Mouse (Mus musculus) liver, embryonic 12.5 days (tissue): ENCODE results near the gene Car11. TPM values are rescaled to one million over a fixed set of nuclear protein-coding genes. Genes with fewer than 3 reads are reported as not detected.
A peak's percentile ranks its signal among the peaks of the same experiment; 100 is the strongest.

ENCODE experiments used
- ATAC-seq: fragments of 200-750 bp; cut with Nextera tagmentation; 2 replicates; pipeline ENCODE4 v1.8.0; 2017; ENCODE audit warnings: moderate number of reproducible peaks, mild to moderate bottlenecking, moderate library complexity
- H3K27ac ChIP-seq: fragments of 300-500 bp; sonication (generic); 2 replicates; pipeline ENCODE4 v1.5.1; 2016; ENCODE audit warnings: mild to moderate bottlenecking
- H3K27me3 ChIP-seq: fragments of 300-500 bp; sonication (generic); replicated peaks from 2 replicates; pipeline ENCODE4 v1.6.1; 2016; ENCODE audit warnings: mild to moderate bottlenecking, moderate library complexity
- H3K36me3 ChIP-seq: fragments of 300-500 bp; sonication (generic); 2 replicates; pipeline ENCODE4 v1.6.1; 2016; ENCODE audit warnings: mild to moderate bottlenecking, moderate library complexity
- H3K4me1 ChIP-seq: fragments of 300-500 bp; sonication (generic); 2 replicates; pipeline ENCODE4 v1.6.1; 2016
- H3K4me2 ChIP-seq: fragments of 300-500 bp; sonication (generic); 2 replicates; pipeline ENCODE4 v1.6.1; 2016; ENCODE audit warnings: mild to moderate bottlenecking, moderate library complexity
- H3K4me3 ChIP-seq: fragments of 300-500 bp; sonication (generic); 2 replicates; pipeline ENCODE4 v1.5.1; 2016; ENCODE audit warnings: mild to moderate bottlenecking, moderate library complexity
- H3K9ac ChIP-seq: fragments of 300-500 bp; sonication (generic); 2 replicates; pipeline ENCODE4 v1.6.1; 2016; ENCODE audit warnings: mild to moderate bottlenecking, moderate library complexity
- H3K9me3 ChIP-seq: fragments of 300-500 bp; sonication (generic); replicated peaks from 2 replicates; pipeline ENCODE4 v1.6.1; 2016; ENCODE audit warnings: mild to moderate bottlenecking, moderate library complexity
- WGBS: fragments of 180-500 bp; shearing (Covaris S2); methylation state at CpG from one replicate; pipeline ENCODE4 v1.1.7; 2016; ENCODE audit not compliant: insufficient replicate concordance; 5-methylcytosine and 5-hydroxymethylcytosine counted together
- polyA plus RNA-seq: library from polyadenylated mRNA; unstranded; fragments of >200 nt; fragmentation: Nextera tagmentation; extraction: Ambion mirVana; gene quantifications from 2 replicates; pipeline ENCODE4 v1.2.1, GENCODE M21; 2016

The Car11 gene
- polyA plus RNA-seq, 1 experiment from 2014 or later: 0.93 TPM

DNA sequence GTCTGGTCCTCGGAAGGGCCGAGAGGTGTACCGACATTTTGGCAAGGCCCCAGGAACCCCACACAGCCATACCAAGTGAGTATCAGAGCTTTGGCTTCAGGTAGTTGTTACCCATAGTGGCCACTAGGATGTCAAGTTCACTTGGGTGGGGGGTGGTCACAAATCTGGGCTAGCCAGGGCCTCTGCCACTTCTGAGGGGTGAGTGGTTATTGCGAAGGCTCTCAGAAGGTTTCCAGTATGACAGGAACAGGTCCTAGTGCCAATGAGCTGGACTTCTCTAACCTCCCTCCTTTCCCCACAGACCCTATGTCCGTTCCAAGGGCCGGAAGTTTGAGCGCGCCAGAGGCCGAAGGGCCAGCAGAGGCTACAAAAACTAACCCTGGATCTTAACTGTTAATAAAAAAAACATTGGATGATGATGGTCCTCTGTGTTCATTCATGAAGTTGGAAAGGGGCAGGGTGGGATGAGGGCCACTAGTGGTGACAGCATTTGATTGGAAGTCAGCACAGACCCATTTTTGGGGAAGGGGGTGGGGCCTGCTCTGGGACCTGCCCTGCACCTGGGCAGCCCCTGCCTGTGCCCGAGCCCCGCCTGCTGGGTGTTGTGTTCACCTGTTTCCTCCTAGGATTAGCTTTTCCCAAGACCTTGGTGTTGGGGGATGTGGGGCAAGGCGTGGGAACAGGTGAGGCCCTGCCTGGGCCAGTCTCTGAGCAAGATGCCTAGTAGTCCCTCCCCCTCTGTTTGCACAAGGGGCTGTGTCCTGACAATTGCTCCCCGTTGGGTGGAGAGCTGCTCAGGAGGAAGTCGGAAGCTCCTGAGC is 21.0 kb downstream of the Car11 start, which contains the start of gene Fam83e:
TSS of gene Fam83e (plus strand) at position 800 of the 821 bp plus-strand sequence.
- H3K9me3 ChIP-seq: no peaks in the 10 kb centered on the region
- H3K4me3 ChIP-seq: peak within 1 kb of the TSS; percentile 80
- peak within 1 kb of the TSS; percentile 39; the same call in 1 of the 2 replicates for H3K27ac ChIP-seq
- no peak within 1 kb of the TSS for H3K9ac ChIP-seq
- no peaks in the 10 kb centered on the region for H3K27me3 ChIP-seq
- WGBS: 78% methylated on average over 14 of the region's 14 CpGs
- ATAC-seq: no peak
- peak within 1 kb of the TSS; percentile 86 for H3K4me2 ChIP-seq
- H3K4me1 ChIP-seq: peaks cover 45% of the 10 kb centered on the region
- peaks cover 69% of the 10 kb centered on the region for H3K36me3 ChIP-seq

- H3K9me3 ChIP-seq: no peaks in the 10 kb centered on the region
- H3K36me3 ChIP-seq: peaks cover 75% of the 10 kb centered on the region
- H3K27ac ChIP-seq: 0 out of 2 replicates have a peak overlapping the region, but pooled peaks have one; percentile 18
- H3K4me2 ChIP-seq: no peak overlapping the region
- WGBS: 68% methylated on average over 7 of the region's 7 CpGs
- no peak for ATAC-seq
- H3K4me1 ChIP-seq: peaks cover 39% of the 10 kb centered on the region
- H3K4me3 ChIP-seq: no peak overlapping the region
- H3K27me3 ChIP-seq: no peaks in the 10 kb centered on the region
- H3K9ac ChIP-seq: no peak overlapping the region
Measured at GRCm38 (mm10) chr7:45721234-45721571, 21.6 kb downstream of the Car11 start.

GRCm38 (mm10) chr7:45721642-45722347 is 22.2 kb downstream of the Car11 start:
- H3K4me2 ChIP-seq: no peak overlapping the region
- no peak overlapping the region for H3K4me3 ChIP-seq
- no peak for ATAC-seq
- H3K36me3 ChIP-seq: peaks cover 81% of the 10 kb centered on the region
- WGBS: 61% methylated on average over 13 of the region's 13 CpGs
- H3K9me3 ChIP-seq: no peaks in the 10 kb centered on the region
- H3K27ac ChIP-seq: peak overlapping the region; percentile 39
- peaks cover 33% of the 10 kb centered on the region for H3K4me1 ChIP-seq
- H3K27me3 ChIP-seq: no peaks in the 10 kb centered on the region
- no peak overlapping the region for H3K9ac ChIP-seq

DNA sequence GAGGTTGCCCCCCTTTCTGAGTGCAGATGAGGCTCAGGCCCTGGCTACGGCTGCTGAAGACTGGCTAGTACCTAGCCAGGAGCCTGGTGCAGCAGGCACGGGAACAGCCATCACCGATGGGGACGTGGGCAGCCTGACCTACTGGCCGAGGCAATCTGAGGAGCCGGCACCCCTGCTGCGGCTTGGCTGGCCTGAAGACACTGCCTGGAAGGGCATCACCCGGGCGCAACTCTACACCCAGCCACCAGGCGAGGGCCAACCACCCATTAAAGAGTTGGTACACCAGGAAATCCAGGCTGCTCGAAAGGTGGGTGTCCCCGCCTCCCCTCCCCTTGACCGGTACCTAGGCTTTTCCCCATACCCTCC is 22.7 kb downstream of the Car11 start:
- no peak for ATAC-seq
- Histone ChIP-seq H3K4me3 (no peak overlapping the region), H3K9ac (no peak overlapping the region), H3K4me1 (peaks cover 28% of the 10 kb centered on the region), H3K27ac (peak overlapping the region; percentile 39), H3K4me2 (no peak overlapping the region), H3K27me3 (no peaks in the 10 kb centered on the region), H3K9me3 (no peaks in the 10 kb centered on the region), H3K36me3 (peaks cover 86% of the 10 kb centered on the region)
- 83% methylated on average over 13 of the region's 13 CpGs for WGBS

DNA sequence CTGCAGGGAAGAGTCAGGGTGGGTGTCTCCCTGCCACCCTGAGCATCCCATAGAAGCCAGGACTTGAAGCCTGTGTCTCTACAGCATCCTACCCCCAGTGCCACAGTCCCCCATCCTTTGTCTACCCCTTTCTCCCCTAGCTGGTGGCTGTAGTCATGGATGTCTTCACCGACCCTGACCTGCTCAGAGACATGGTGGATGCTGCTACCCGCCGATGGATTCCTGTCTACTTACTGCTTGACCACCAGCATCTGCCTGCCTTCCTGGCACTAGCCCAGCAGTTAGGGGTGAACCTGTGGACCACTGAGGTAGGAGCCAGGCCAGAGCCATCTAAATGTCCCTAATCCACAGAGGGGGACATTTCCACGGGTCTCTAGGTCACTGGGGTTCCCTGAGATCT is 23.7 kb downstream of the Car11 start:
- peaks cover 28% of the 10 kb centered on the region for H3K4me1 ChIP-seq
- H3K36me3 ChIP-seq: peaks cover 94% of the 10 kb centered on the region
- no peaks in the 10 kb centered on the region for H3K27me3 ChIP-seq
- H3K4me2 ChIP-seq: no peak overlapping the region
- no peak overlapping the region for H3K27ac ChIP-seq
- H3K4me3 ChIP-seq: no peak overlapping the region
- H3K9ac ChIP-seq: no peak overlapping the region
- 80% methylated on average over 4 of the region's 4 CpGs for WGBS
- no peak for ATAC-seq
- H3K9me3 ChIP-seq: no peaks in the 10 kb centered on the region

- H3K9me3 ChIP-seq: no peaks in the 10 kb centered on the region
- H3K27me3 ChIP-seq: no peaks in the 10 kb centered on the region
- no peak overlapping the region for H3K4me3 ChIP-seq
- H3K4me1 ChIP-seq: peaks cover 27% of the 10 kb centered on the region
- peaks cover 98% of the 10 kb centered on the region for H3K36me3 ChIP-seq
- H3K4me2 ChIP-seq: no peak overlapping the region
- WGBS: 90% methylated on average over 14 of the region's 14 CpGs
- ATAC-seq: no peak
- no peak overlapping the region for H3K27ac ChIP-seq
- no peak overlapping the region for H3K9ac ChIP-seq
Measured at GRCm38 (mm10) chr7:45723781-45724180, 24.1 kb downstream of the Car11 start.

DNA sequence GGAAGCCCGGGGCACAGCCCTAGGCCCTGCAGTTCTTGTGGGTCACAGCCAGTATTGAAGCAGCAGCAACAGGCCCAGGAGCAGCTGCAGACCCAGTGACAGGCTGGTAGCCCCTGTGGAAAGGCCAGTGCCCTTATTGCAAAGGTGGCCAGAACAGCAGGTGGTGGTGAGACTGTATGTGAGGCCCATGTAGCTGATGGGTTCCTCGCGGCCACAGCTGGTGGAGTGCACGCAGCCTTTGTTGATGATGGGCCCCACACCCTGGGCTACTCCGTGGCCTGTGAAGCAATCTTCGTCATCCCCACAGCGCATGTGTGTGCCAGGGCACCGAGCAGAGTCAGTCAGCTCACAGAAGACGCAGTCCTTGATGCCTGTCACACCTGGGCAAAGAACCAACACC is 25.5 kb downstream of the Car11 start:
- no peaks in the 10 kb centered on the region for H3K27me3 ChIP-seq
- H3K27ac ChIP-seq: no peak overlapping the region
- ATAC-seq: no peak
- H3K9me3 ChIP-seq: no peaks in the 10 kb centered on the region
- H3K36me3 ChIP-seq: peaks cover 92% of the 10 kb centered on the region
- no peak overlapping the region for H3K4me3 ChIP-seq
- no peak overlapping the region for H3K4me2 ChIP-seq
- H3K4me1 ChIP-seq: peaks cover 22% of the 10 kb centered on the region
- WGBS: 81% methylated on average over 9 of the region's 9 CpGs
- H3K9ac ChIP-seq: no peak overlapping the region

DNA sequence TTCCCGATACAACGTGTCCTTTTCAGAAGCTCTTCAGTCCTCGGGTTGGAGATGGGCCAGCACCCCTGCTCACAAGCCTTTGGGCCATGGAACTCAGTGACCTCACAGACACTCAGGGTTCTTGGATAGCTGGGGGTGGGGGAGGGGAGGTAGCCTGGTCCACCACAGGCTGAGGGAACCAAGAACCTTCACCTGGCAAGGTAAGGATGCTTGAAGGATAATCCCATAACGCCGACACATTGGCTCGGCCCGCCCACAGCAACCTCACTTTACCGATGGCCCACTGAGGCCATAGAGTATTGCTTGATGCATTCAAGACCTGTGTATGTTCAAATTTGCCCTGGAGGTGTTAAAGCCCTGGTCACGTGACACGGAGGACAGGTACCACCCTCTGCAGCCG is 26.1 kb downstream of the Car11 start, which contains the start of gene Spaca4:
TSS of gene Spaca4 (minus strand) at position 101 of the 400 bp plus-strand sequence.
- Histone ChIP-seq H3K4me3 (no peak within 1 kb of the TSS), H3K27me3 (no peaks in the 10 kb centered on the region), H3K9ac (no peak within 1 kb of the TSS), H3K4me2 (no peak within 1 kb of the TSS), H3K36me3 (peaks cover 86% of the 10 kb centered on the region), H3K9me3 (no peaks in the 10 kb centered on the region), H3K4me1 (peaks cover 22% of the 10 kb centered on the region), H3K27ac (no peak within 1 kb of the TSS)
- 82% methylated on average over 11 of the region's 11 CpGs for WGBS
- ATAC-seq: no peak

DNA sequence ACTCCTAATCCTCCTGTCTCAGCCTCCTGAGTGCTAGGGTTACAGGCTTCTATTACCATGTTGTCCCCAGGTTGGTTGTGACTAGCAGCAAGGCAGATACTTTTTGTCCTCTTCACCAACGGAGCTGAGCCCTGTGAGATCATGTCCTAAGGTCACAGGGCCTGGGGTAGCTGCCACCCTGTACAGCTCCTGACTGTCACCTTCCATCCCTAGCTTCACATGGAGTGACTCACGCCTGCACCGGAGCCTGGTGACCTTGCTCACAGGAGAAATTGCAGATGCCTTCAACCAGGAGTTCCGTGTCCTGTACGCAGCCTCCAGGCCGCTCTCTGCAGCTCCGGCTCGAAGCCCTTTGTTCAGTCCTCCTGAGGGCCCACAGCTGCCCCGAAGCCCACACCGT is 26.8 kb downstream of the Car11 start:
- H3K9me3 ChIP-seq: no peaks in the 10 kb centered on the region
- H3K27me3 ChIP-seq: no peaks in the 10 kb centered on the region
- H3K4me1 ChIP-seq: peaks cover 22% of the 10 kb centered on the region
- H3K4me3 ChIP-seq: no peak overlapping the region
- no peak overlapping the region for H3K4me2 ChIP-seq
- 89% methylated on average over 10 of the region's 10 CpGs for WGBS
- H3K9ac ChIP-seq: no peak overlapping the region
- no peak for ATAC-seq
- no peak overlapping the region for H3K27ac ChIP-seq
- H3K36me3 ChIP-seq: peaks cover 79% of the 10 kb centered on the region

DNA sequence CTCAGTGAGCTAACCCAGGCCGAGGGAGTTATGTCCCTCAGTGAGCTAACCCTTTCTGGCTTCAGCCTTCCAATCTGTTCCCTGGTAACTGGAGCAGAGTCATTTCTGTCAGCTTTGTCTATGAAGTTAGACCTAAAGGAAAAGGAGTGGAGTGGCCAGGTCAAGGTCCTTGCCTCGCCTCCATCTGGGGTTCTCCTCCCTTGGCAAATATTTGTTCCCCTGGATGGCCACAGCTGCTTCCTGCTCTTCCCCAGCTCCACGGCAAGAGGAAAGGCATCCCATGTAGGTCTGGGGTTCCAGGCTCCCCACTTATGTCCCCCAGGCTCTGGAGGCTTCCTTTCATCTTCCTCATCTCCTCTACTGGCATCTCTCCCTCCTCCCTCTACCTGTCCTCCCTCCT is 28.0 kb downstream of the Car11 start:
- no peaks in the 10 kb centered on the region for H3K27me3 ChIP-seq
- peaks cover 67% of the 10 kb centered on the region for H3K36me3 ChIP-seq
- H3K27ac ChIP-seq: no peak overlapping the region
- H3K9me3 ChIP-seq: no peaks in the 10 kb centered on the region
- peaks cover 22% of the 10 kb centered on the region for H3K4me1 ChIP-seq
- no peak overlapping the region for H3K4me2 ChIP-seq
- no peak for ATAC-seq
- H3K4me3 ChIP-seq: no peak overlapping the region
- H3K9ac ChIP-seq: no peak overlapping the region
- WGBS: 68% methylated on average over 3 of the region's 3 CpGs

- no peaks in the 10 kb centered on the region for H3K27me3 ChIP-seq
- H3K36me3 ChIP-seq: peaks cover 35% of the 10 kb centered on the region
- H3K4me2 ChIP-seq: no peak overlapping the region
- H3K4me3 ChIP-seq: no peak overlapping the region
- ATAC-seq: peak; percentile 31
- no peak overlapping the region; the same call in 1 of the 2 replicates for H3K27ac ChIP-seq
- H3K9ac ChIP-seq: no peak overlapping the region
- peaks cover 22% of the 10 kb centered on the region for H3K4me1 ChIP-seq
- WGBS: 20% methylated on average over 16 of the region's 16 CpGs
- no peaks in the 10 kb centered on the region for H3K9me3 ChIP-seq
Measured at GRCm38 (mm10) chr7:45730727-45731431, 31.2 kb downstream of the Car11 start.

DNA sequence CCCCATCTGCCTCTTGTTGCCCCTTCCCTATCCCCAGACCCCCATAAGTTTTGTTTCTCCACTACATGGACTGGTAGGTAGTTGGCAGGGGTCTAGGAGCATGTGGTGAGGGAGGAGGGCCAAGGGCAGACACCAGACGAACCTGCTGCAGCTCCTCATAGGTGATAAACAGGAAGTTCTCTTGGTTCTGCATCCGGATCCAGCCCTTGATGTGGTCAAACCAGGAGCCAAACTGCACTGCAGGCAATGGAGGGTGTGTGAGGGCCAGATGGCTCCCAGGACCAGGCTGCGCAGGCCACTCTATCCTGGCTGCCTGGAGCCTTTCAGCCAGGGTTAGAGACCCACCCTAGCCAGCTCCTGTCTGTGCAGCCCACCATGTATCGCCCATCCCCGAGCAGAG is 33.8 kb downstream of the Car11 start:
- Histone ChIP-seq H3K27ac (no peak overlapping the region), H3K36me3 (peaks cover 11% of the 10 kb centered on the region), H3K9me3 (no peaks in the 10 kb centered on the region), H3K4me1 (peaks cover 22% of the 10 kb centered on the region), H3K4me3 (no peak overlapping the region), H3K9ac (no peak overlapping the region), H3K27me3 (no peaks in the 10 kb centered on the region), H3K4me2 (no peak overlapping the region)
- WGBS: 46% methylated on average over 5 of the region's 5 CpGs
- no peak for ATAC-seq
